Mouse (Mus musculus) A20 (cell line): ENCODE data around the gene Zfp711.

Experiments used
- DNase-seq: peaks from one replicate; pipeline ENCODE4 v3.0.0-alpha.2; 2011; ENCODE audit warnings: low read depth, low spot score

Gene Zfp711

DNA sequence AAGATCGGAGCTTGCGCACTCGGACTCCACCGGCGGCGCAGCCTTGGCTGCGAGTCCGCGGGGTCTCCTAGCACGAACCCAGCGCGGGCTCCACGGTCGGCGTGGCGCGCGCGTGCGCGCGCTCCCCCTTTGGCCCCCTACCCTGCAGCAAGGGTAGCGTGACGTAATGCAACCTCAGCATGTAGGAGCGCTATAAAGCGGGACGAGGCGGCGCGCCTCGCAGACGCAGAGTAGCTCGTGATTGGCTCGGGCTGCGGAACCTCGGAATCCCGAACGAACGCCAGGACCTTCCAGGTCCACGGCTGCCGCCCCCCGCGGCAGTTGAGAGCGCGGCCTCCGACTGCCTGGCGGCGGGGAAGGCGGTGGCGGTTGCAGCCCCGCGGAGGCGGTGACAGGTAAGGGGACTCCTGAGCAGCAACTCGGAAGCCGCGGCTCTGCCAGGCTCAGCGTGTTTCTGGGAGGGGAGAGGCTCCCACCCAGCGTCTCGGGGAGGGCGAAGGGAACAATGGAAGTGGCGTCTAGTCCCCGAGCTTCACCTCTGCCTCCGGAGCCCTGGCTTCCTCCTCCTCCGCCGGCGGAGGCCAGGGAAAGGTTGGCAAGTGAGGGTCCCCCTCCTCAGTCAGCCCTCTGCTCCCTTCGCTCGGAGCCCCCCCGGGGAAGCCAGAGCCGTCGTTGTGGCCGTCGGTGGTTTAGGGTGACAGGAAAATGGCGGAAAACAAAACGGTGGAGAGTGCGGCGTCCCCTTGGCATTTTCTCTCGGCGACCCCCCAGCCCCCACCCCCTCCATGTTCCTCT lies at the start of gene Zfp711:
Zfp711 (plus strand) TSS at position 16 of the 795 bp plus-strand sequence.
- no peak for DNase-seq

DNA sequence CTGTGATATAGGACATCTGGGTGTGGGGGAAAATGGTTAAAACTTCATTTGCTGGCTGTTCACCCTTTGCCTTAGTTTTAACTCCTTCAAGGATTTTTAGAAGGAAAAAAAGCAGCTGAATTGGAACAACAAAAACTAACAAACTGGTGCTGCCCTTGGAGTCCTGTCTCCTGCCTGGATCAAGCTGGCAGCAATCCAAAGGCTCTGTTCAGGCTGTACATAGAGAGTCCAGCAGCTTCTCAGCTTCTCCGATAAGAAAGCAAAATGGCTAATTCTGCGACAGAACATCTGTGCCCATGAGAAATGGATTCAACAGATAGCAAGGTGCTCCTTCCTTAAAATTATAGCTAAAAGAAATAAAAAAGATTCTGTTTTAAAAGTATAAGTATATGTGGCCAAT lies 32.6 kb upstream of the Zfp711 start:
- no peak for DNase-seq

DNA sequence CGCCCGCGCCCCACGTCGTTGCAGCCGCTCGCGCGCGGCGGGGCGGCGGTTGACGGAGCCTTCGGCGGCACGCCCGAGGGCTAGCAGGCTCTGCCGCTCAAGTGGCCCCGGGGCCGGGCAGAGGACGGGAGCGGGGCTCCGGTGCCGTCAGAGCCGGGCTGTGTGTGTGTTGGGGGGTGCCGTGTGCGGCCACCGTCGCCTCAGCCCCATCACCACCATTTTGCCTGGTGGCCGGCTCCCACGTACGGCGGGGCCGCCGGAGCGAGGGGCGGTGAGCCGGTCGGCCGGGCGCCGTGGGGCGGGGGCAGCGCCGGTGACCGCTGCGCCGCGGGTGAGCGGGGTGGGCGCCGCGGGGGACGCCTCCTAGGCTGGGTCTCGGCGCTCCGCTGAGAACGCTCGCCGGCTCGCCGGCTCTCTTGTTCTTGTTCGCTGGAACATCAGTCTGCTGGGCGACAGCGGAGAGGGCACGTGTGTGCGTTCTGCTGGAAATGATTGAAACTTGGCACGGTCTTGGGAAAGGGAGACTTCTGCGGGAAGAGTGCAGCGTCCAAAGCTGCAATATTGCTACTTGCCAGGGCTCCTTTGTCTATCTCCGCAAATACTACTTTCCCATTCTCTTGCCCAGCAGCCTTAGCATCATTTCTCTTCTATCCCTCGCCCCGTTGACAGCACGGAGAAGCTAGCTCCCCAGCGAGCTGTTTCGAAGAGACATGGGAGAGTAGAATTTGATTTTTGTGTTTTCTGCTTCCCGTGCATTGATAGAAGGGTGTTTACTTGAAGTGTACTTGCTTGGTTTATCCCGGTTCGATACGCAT lies 1.2 kb downstream of the Zfp711 start:
- DNase-seq: no peak

DNA sequence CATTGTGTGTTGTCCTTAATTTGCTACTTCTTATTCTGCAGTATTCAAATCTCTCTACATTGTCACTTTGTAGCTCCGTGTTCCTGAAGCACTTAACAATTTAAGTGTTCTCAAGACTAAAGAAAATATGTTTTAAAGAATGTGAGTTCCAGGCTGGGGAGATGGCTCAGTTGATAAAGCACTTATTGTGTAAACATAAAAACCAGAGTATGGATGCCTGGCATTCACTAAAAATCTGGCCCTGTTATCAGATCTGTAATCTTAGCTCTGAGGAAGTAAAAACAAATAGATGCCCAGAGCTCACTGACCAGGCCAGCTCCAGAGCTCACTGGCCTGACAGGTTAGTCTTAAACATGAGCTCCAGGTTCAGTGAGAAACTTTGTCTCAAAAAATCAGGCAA lies 75.2 kb downstream of the Zfp711 start:
- DNase-seq: no peak

DNA sequence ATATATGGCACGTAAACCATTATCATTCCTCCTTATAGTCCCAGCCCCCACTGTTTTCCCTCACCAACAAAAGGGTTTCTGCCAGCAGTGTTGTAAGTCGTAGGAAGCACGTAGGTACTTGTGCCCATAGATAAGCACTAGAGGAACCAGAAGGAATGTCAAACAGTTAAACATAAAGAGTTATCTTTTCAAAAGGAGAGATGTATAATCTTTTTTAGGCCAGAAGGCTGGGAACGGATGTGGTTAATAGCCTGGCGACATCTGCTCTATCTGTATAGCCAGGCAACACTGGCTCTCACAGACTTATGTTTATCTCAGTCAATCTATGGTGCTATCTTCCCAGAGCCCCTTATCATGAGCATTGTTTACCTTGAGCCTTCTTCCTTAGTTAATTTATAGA lies 80.3 kb downstream of the Zfp711 start:
- DNase-seq: no peak
